Mouse (Mus musculus): Measurements from ENCODE around the gene Mutyh. TPM values are rescaled to one million over a fixed set of nuclear protein-coding genes. Genes with fewer than 3 reads are reported as not detected.

Mutyh gene
- polyA plus RNA-seq, 1 experiment from 2014 or later = 1.7 TPM

GRCm38 (mm10) chr4:116788956-116789355, 18.6 kb upstream of the Mutyh start:
- Histone ChIP-seq H3K4me1 (ENCODE audit: insufficient read depth) (no peaks in the 10 kb centered on the region; the same call in 1 of the 2 replicates), H3K36me3 (replicated peaks; ENCODE audit: insufficient read depth, low read length) (no peaks in the 10 kb centered on the region), H3K4me2 (ENCODE audit: low read depth, low read length) (peak overlapping the region; percentile 3; the same call in 1 of the 2 replicates), H3K4me3 (ENCODE audit: low read depth, low read length) (no peak overlapping the region), H3K9ac (replicated peaks) (no peak overlapping the region), H3K9me3 (ENCODE audit: low read length) (no peaks in the 10 kb centered on the region), H3K27me3 (ENCODE audit: insufficient read depth, low read length) (no peaks in the 10 kb centered on the region), H3K27ac (ENCODE audit: low read depth) (peak overlapping the region; percentile 41; the same call in 1 of the 2 replicates)
- TF ChIP-seq EP300 (IDR thresholded peaks at IDR 0.05; ENCODE audit: low read depth) (no peak), CTCF (IDR thresholded peaks at IDR 0.05; ENCODE audit: low read depth) (peak; percentile 89)
- peak; percentile 80 for DNase-seq
- WGBS (ENCODE audit: insufficient replicate concordance) = 18% methylated on average over 3 of the region's 3 CpGs
- peak; percentile 60 for ATAC-seq

- no peak for DNase-seq
- H3K27ac ChIP-seq (ENCODE audit: low read depth) = no peak overlapping the region
- no peaks in the 10 kb centered on the region for H3K27me3 ChIP-seq (ENCODE audit: insufficient read depth, low read length)
- TF ChIP-seq CTCF (IDR thresholded peaks at IDR 0.05; ENCODE audit: low read depth) (no peak), EP300 (IDR thresholded peaks at IDR 0.05; ENCODE audit: low read depth) (no peak)
- peaks cover 4% of the 10 kb centered on the region; the same call in 1 of the 2 replicates for H3K4me1 ChIP-seq (ENCODE audit: insufficient read depth)
- no peak overlapping the region for H3K9ac ChIP-seq (replicated peaks)
- H3K36me3 ChIP-seq (replicated peaks; ENCODE audit: insufficient read depth, low read length) = no peaks in the 10 kb centered on the region
- ATAC-seq = no peak
- no peaks in the 10 kb centered on the region for H3K9me3 ChIP-seq (ENCODE audit: low read length)
- 86% methylated on average over 8 of the region's 8 CpGs for whole genome bisulfite sequencing (ENCODE audit: insufficient replicate concordance)
- no peak overlapping the region for H3K4me2 ChIP-seq (ENCODE audit: low read depth, low read length)
- H3K4me3 ChIP-seq (ENCODE audit: low read depth, low read length) = no peak overlapping the region
Measured at GRCm38 (mm10) chr4:116792453-116792852, 15.1 kb upstream of the Mutyh start.

GRCm38 (mm10) chr4:116794273-116794672, 13.2 kb upstream of the Mutyh start:
- Histone ChIP-seq H3K9me3 (ENCODE audit: low read length) (no peaks in the 10 kb centered on the region), H3K9ac (replicated peaks) (no peak overlapping the region), H3K27me3 (ENCODE audit: insufficient read depth, low read length) (no peaks in the 10 kb centered on the region), H3K36me3 (replicated peaks; ENCODE audit: insufficient read depth, low read length) (no peaks in the 10 kb centered on the region), H3K27ac (ENCODE audit: low read depth) (no peak overlapping the region), H3K4me1 (ENCODE audit: insufficient read depth) (0 out of 2 replicates have a peak, but pooled peaks cover 4% of the 10 kb centered on the region), H3K4me2 (ENCODE audit: low read depth, low read length) (no peak overlapping the region), H3K4me3 (ENCODE audit: low read depth, low read length) (no peak overlapping the region)
- TF ChIP-seq EP300 (IDR thresholded peaks at IDR 0.05; ENCODE audit: low read depth) (no peak), CTCF (IDR thresholded peaks at IDR 0.05; ENCODE audit: low read depth) (peak; percentile 31; the same call in 1 of the 2 replicates)
- DNase-seq = no peak
- 68% methylated on average over 2 of the region's 2 CpGs for WGBS (ENCODE audit: insufficient replicate concordance)
- ATAC-seq = no peak

GRCm38 (mm10) chr4:116796442-116797110, 10.9 kb upstream of the Mutyh start:
- Histone ChIP-seq H3K36me3 (replicated peaks; ENCODE audit: insufficient read depth, low read length) (peaks cover 4% of the 10 kb centered on the region), H3K9me3 (ENCODE audit: low read length) (no peaks in the 10 kb centered on the region), H3K27me3 (ENCODE audit: insufficient read depth, low read length) (no peaks in the 10 kb centered on the region), H3K27ac (ENCODE audit: low read depth) (peak overlapping the region; percentile 41; the same call in 1 of the 2 replicates), H3K9ac (replicated peaks) (no peak overlapping the region), H3K4me1 (ENCODE audit: insufficient read depth) (0 out of 2 replicates have a peak, but pooled peaks cover 4% of the 10 kb centered on the region), H3K4me3 (ENCODE audit: low read depth, low read length) (no peak overlapping the region), H3K4me2 (ENCODE audit: low read depth, low read length) (no peak overlapping the region)
- 52% methylated on average over 1 of the region's 1 CpGs for WGBS (ENCODE audit: insufficient replicate concordance)
- ATAC-seq (peak; percentile 86), DNase-seq (peak; percentile 35)
- TF ChIP-seq CTCF (IDR thresholded peaks at IDR 0.05; ENCODE audit: low read depth) (no peak), EP300 (IDR thresholded peaks at IDR 0.05; ENCODE audit: low read depth) (no peak)

GRCm38 (mm10) chr4:116799901-116800300, 7.6 kb upstream of the Mutyh start:
- WGBS (ENCODE audit: insufficient replicate concordance) = 31% methylated on average over 5 of the region's 5 CpGs
- DNase-seq = peak; percentile 39
- no peak for ATAC-seq

GRCm38 (mm10) chr4:116811012-116811411, 3.5 kb downstream of the Mutyh start:
- Histone ChIP-seq H3K4me2 (ENCODE audit: low read depth, low read length) (no peak overlapping the region), H3K9me3 (ENCODE audit: low read length) (no peaks in the 10 kb centered on the region), H3K36me3 (replicated peaks; ENCODE audit: insufficient read depth, low read length) (no peaks in the 10 kb centered on the region), H3K4me3 (ENCODE audit: low read depth, low read length) (no peak overlapping the region), H3K27ac (ENCODE audit: low read depth) (no peak overlapping the region), H3K4me1 (ENCODE audit: insufficient read depth) (peaks cover 7% of the 10 kb centered on the region), H3K9ac (replicated peaks) (no peak overlapping the region), H3K27me3 (ENCODE audit: insufficient read depth, low read length) (no peaks in the 10 kb centered on the region)
- ATAC-seq (no peak), DNase-seq (no peak)
- WGBS (ENCODE audit: insufficient replicate concordance) = 45% methylated on average over 3 of the region's 3 CpGs
- no peak for TF ChIP-seq CTCF (IDR thresholded peaks at IDR 0.05; ENCODE audit: low read depth)
- TF ChIP-seq EP300 (IDR thresholded peaks at IDR 0.05; ENCODE audit: low read depth) = no peak

More at GRCm38 (mm10) chr4:116799901-116800300, 7.6 kb upstream of the Mutyh start:
- no peak overlapping the region for H3K4me3 ChIP-seq (ENCODE audit: low read depth, low read length)
- TF ChIP-seq CTCF (IDR thresholded peaks at IDR 0.05; ENCODE audit: low read depth) = peak; percentile 61
- no peak for TF ChIP-seq EP300 (IDR thresholded peaks at IDR 0.05; ENCODE audit: low read depth)
- peaks cover 36% of the 10 kb centered on the region for H3K36me3 ChIP-seq (replicated peaks; ENCODE audit: insufficient read depth, low read length)
- H3K4me1 ChIP-seq (ENCODE audit: insufficient read depth) = 0 out of 2 replicates have a peak, but pooled peaks cover 4% of the 10 kb centered on the region
- no peak overlapping the region for H3K9ac ChIP-seq (replicated peaks)
- H3K27me3 ChIP-seq (ENCODE audit: insufficient read depth, low read length) = no peaks in the 10 kb centered on the region
- no peak overlapping the region for H3K27ac ChIP-seq (ENCODE audit: low read depth)
- no peaks in the 10 kb centered on the region for H3K9me3 ChIP-seq (ENCODE audit: low read length)
- H3K4me2 ChIP-seq (ENCODE audit: low read depth, low read length) = no peak overlapping the region
